Mouse (Mus musculus) liver, postnatal 0 days (tissue): ENCODE results near the gene Gm3594.
"Not testable (repeated sequence)": the region's sequence is repeated elsewhere in the genome, so short reads cannot be mapped to it uniquely, and the experiment has no call there.

Source experiments
- CTCF ChIP-seq: sonication (generic); IDR thresholded peaks from 2 replicates; pipeline ENCODE4 v1.5.1; 2016; ENCODE audit warnings: antibody characterized with exemption, low read depth
- EP300 ChIP-seq: IDR thresholded peaks from 2 replicates; pipeline ENCODE4 v1.6.1; 2016; ENCODE audit warnings: antibody characterized with exemption, low read depth, mild to moderate bottlenecking

GRCm38 (mm10) chr14:6486331-6486730 lies 41.9 kb upstream of the Gm3594 start:
- TF ChIP-seq CTCF, EP300: not testable (repeated sequence)
